Mouse (Mus musculus) heart, adult 2 months (tissue): ENCODE results near the gene Ier2.

Experiments used
- CTCF ChIP-seq: fragments of 200-600 bp; IDR thresholded peaks from 2 replicates; pipeline ENCODE4 v1.8.1; 2022; ENCODE audit warnings: antibody characterized with exemption, mild to moderate bottlenecking, moderate library complexity
- EP300 ChIP-seq: fragments of 200-500 bp; IDR thresholded peaks from 2 replicates; pipeline ENCODE4 v1.6.1; 2011; ENCODE audit warnings: low read depth, low read length, control low read depth; ENCODE audit not compliant: insufficient read depth
- POLR2A ChIP-seq: fragments of 200-500 bp; IDR thresholded peaks from 2 replicates; pipeline ENCODE4 v1.6.1; 2011; ENCODE audit warnings: mild to moderate bottlenecking, low read depth, low read length, control low read depth; ENCODE audit not compliant: insufficient read depth

DNA sequence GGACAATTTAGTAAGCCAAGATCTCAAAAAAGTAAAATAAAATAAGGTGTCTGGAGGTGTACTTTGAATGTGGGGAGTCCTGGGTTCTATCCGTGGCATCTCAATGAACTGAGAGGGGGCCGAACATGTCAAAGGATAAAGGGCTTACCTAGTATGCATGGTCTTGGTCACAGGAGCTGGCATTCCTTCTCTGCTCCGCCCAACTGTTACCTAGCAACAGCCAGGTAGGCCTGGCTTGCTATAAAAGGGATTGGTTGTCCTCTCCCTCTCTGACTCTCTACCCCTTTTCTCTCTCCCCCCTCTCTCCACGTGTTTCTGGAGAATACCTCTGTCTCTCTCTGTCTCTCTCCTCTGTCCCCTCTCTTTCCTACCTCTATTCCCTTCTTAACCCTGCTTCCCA, 5.0 kb downstream of the Ier2 start:
- no peak for TF ChIP-seq EP300
- TF ChIP-seq POLR2A: no peak
- TF ChIP-seq CTCF: no peak
